Mouse (Mus musculus): ENCODE measurements around the gene Snx7.

Snx7 gene

DNA sequence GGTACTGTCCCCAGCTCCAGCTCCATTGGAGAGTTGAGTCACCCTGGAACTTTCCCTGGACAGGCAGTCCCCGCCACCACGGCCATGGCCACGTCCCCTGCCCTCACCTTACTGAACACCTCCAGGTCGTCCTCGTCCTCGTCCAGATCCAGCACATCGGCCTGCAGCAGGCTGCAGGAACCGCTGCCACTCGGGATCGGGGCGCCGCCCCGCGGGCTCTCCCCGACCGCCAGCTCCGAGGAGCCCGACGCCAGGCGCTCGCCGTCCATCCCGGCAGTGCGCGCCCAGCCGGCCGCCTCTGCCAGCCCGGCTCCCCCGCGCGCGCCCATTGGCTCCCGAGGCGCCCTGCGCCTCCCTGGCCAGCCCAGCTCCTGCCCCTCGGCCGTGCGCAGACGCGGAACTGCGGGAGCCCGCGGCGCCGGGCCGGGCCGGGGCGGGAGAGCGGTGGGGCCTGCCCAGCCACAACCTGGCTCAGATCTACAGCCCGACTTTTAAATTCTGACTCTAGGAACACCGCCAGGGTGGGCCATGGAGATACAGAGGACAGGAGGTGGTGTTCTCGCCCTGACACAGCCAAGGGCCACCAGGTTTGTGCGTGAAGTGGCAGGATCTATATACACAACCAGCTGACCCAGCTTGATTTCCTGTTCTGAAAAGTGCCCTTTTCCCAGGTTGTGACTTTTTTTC is at the start of gene Snx7:
Gene Snx7, minus strand, starts transcription at position 300 of the 687 bp plus-strand sequence.
- DNase-seq (ENCODE audit: low spot score): peak; percentile 84

DNA sequence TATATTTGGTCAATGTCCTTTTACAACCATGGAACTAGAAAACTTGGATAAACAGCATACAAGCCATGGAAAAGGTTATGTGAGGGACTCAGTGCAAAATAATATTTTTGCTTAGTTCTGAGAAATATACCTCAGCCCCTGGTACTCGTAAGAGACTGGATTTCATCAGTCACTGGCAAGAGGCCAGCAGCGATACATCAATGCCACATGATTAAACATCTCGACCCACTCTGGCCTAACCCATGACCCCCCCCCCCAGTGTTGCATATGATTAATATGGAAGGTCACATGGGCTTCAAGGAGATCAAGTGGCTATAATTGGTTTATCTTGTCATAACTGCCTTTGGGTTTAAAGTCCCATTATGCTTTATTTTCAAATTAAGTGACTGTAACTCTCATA is 46.7 kb upstream of the Snx7 start:
- no peak for DNase-seq (ENCODE audit: low spot score)

DNA sequence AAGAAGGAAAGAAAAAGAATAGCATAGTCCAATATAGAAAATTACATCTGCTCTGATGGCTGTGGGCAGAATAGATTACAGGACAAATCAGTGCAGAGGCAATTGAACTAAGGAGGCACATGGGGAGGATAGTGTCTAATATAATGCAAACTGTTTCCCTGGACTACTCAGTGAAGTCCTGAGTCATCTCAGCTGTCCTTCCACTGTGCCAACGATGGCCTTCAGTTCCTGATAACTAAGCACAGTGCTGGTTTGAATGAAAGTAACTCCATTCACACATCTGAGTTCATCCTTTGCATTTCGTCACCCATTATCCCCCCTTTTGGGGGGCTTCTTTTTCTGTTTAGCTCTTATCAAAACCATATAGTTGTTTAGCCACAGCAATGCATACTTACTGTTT is 25.0 kb upstream of the Snx7 start:
- no peak for DNase-seq (ENCODE audit: low spot score)

DNA sequence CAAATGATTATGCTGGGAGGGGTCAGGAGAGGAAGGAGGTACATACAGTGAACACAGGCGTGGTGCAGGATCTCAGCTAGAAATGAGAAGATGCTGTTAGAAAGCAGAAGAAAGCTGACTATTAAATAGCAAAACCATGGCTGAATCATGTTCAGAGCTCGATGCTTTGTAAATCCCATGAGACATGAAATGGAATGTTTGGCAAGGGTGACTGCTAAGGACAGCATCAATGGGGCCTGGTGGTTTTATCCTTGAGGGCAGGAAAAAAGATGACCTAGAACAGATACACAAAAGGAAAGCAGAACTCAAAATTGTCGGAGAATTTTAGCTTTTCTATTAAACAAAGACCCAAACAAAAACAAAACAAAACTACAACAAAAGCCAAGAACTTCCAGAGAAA is 6.7 kb upstream of the Snx7 start:
- DNase-seq (ENCODE audit: low spot score): no peak

DNA sequence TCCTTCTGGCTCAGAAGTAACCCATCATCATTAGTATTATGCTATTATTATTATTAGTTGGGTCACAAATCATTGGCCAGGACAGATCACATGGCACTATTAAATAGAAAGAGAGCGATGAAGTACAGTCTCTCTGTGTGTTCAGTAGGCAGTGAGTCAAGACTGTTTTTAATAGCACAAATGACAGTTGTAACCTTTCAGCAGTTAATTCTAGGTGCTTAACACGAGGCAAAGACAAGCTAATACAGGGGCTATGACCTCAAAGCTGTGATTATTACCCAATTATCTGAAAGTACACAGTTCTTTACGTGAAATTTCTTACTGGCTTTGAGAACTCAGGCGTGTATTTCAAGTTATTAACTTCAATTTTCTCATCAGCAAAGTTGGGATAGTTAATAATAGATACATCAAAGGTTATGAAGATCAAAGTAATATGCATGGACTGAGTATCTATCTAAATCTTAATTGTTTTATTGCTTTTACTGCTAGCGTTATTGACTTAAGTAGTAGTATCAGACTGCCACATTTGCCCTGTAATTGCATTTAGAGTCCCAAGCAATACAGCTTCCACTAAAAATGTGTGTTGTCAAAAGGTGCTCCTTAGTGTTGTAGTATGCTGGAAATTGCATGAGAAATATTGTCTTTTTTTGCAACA is 4.6 kb upstream of the Snx7 start:
- DNase-seq (ENCODE audit: low spot score): no peak

DNA sequence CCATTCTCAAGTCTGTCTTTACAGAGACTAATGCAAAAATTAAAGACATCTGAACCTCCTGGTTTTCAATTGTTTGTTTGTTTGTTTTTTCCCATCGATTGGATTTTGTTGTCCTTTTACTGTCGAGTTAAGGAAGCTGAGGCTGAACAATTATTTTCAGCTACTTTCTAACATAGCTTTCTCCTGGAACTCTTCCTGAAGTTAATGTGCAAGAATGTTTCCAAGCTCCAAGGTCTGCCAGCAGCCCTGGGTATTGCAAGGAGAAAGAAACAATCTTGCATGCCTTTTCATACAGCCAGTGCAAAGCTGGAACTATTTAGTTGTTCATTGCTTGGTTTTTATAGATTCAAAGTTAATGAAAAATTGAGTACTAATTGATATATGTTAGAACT is 584 bp upstream of the Snx7 start:
- no peak for DNase-seq (ENCODE audit: low spot score)

DNA sequence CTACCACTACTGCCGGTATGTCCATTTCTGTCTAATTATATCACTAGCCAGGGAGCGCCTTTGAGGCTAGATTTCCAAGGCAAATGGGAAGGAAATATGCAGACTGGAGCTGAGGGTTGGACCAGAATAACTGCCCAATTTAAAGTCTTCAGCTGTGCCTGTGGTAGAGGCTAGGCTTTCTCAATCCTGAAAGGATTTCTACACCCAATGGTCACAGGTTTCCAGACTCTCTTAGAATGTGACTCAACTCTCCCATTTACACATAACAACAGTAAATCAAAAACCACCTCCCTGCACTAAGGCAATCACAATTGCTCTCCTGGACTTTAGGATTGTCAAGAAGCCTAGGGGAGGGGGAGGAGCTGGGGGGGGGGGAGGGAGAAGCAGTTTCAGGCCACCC is 645 bp downstream of the Snx7 start:
- peak; percentile 2 for DNase-seq (ENCODE audit: low spot score)

DNA sequence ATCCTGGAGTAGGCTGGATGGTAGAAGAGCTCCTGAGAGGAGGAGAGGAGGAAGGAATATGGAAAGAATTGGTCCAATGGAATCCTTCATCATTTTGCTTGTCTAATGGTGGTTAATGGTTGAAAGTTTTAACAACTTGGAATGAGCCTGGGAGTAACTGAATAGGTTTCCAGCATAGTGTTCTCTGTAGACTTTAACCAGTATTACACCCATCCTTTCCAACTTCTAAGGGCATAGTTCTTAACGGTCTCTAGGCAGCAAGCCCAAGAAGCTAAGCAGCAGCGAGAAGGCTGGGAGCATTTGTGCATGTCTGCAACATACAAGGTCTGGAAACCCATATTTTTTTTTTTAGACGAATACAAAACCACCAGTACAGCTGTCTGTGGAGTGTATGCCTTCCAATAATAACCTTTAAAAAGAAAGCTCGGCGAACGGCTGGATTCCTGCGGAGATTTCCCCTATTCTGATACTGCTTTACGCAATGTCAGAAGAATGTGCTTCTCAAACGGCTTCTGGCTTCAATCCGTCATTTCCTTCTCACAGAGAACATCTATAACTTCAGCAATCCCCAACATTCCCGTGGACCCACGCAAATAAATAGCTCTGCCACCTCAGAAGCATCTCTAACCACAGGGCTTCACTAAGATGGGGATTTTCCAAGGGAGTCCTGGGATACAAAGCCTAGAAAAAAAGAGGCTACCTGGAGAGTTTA is 1.9 kb downstream of the Snx7 start:
- DNase-seq (ENCODE audit: low spot score): no peak

DNA sequence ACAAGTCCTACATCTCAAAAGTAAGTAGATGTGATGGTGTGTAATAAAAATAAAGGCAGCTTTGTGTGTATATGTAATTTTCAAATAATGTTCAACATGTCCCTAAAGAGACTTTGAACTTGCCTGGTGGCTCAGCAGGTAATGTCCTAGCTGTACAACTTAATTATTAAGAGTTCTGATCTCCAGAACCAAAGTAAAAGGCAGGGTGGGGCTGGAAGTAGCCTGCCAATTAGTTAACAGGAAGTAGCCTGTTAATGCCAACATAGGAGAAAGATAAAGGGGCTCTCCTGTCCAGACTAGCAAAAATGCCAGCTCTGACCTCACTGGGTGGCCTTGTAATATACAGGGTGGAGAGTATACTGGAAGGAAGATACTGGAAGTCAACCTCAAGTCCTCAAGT is 3.1 kb downstream of the Snx7 start:
- DNase-seq (ENCODE audit: low spot score): no peak

DNA sequence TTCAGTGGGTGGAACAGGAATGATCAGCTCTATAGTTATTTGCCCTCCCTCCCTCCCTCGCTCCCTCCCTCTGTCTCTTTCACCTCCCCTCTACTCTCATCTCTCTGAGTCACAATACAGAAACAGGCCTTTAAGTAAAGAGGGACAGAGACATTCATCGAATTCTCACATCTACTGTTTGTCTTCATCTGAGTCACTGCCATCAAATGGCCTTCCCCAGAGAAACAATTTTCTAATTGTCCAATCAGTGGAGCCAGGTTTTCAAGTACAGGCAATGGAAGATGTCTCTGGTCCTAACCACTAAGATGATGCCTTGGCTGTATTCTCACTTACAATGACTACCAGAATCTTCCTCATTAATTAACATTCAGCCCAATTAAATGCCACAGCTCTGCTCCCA is 5.8 kb downstream of the Snx7 start:
- no peak for DNase-seq (ENCODE audit: low spot score)

DNA sequence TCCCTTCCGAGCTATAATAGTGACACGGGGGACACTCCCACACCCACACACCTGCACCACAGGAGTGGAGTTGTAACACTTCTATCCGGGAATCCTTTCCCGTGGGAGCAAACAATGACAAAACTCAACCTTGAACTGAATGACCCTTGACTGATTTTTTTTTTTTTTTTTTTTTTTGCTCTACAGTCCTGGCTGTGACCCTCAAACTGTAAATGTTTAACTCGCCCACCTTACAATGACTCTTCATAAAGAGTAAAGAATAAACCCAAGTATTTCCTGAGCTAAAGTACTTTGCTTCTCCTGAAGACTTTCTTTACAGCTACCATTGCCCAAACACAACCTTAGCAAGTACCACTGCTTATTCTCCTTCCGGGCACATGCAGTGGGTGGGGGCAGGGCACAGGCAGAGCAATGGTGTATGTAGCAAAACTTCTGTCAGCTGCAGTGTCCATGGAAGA is 6.7 kb downstream of the Snx7 start:
- no peak for DNase-seq (ENCODE audit: low spot score)

DNA sequence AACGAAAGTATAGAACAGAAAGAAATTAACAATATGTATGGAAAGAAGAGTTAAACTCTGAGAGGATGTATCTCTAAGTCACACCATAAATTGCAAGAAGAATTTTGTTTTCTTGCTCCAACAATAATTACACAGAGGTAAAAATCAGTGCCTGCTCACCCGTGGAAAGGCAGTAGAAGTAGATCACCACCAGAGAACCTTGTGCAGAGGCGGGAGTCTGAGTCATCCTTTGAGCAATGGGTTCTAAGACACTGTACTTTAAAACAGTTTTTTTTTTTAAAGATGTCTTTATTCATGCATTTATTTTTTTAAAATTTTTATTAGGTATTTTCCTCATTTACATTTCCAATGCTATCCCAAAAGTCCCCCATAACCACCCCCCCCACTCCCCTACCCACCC is 9.7 kb downstream of the Snx7 start:
- no peak for DNase-seq (ENCODE audit: low spot score)

DNA sequence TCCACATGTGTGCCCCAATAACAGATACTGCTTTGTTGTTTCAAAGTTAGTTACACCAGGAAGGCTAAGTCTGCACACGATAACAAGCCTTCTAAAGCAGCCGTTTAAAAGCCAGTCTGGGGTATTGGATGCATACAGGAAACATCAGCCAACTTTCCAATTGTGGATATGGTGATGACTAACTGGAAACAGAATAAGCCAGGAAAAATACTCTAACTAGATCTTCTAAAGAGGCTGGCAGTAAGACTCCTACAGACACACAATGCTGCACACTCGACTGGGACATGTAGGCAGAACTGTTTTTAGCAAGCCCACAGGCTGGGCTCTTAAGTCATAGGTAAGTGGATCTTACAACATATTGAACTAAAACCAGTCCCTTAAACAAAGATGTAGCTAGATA is 15.0 kb downstream of the Snx7 start:
- no peak for DNase-seq (ENCODE audit: low spot score)

DNA sequence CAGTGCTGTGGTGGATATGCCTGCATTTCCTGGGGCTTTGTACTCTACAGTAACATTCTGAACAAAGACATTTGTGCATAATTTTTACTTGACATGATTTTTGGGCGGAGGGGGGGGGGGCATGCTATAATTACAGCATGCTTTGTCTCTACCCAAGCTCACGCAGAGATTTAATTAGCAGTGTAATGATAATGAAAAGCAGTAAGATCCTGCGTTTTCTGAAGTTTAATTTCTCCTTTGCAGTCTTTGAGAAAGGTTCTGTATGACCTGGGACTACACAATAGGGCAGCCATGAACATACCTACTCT is 16.7 kb downstream of the Snx7 start:
- no peak for DNase-seq (ENCODE audit: low spot score)

DNA sequence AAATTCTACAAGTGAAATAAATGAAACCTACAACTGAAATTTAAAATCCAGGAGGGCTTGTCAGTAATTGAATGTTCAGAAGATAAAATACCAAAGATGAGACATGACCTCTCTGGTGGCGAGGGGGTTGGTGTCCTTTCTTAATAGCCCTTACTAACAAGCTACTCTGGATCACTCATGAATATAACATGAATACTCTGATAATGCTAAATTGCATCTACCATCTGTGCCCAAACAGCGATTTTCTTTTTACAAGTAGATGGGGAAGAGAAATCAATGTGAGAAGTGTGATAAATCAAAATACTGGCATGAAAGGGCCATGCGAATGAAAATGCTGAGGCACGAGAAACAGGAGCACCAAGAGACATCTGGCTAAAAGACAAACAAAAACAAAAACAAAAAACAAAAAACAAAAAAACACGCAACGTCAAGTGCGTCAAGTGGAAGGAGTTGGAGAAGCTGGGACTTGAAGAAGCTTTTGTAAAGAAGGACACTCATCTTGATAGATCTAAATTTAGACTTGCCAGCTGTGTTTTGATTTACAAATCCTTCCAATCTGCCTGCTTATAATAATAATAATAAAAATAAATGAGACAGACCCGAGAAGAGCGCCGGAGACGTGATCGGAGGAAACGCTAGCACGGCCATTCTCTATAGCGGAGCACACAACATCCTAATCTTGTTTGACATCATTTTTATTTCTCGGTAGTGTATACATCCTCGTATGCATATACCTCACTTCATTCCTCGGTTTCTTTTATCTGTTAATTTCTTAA is 17.3 kb downstream of the Snx7 start:
- no peak for DNase-seq (ENCODE audit: low spot score)

DNA sequence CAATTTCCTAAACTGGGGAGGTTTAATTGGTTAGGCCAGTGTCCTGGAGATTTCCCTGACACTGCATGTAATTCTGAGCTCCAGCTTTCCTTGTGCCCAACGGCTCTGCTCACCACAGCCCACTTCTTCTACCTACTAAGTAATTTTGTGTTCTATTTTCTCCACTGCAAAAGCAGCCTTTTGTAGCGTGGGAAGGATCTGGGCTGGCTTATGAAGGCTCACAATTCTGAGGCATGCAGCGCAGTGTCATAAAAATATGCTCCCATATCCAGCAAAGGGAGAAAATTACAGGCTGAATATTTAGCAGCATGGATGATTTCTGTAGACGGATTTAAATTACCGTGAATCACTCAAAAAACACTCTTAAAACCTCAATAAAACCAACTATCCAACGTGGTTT is 19.9 kb downstream of the Snx7 start:
- no peak for DNase-seq (ENCODE audit: low spot score)

DNA sequence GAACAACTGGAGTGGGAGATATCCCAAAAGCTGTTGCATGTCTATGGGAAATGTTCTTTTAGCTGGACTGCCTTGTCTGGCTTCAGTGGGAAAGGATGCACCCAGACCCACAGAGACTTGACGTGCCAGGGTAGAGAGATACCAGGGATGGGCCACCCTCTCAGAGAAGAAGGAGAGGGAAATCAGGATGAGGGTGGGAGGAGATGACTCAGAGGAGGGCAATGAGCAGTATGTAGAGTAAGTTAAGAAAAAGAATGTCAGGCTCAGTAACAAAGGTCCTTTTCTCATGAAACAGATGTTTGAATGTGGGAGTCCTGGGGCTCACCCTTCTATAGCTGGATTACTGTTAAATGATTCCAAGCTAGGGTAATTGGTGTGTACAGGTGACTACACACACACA is 26.1 kb downstream of the Snx7 start:
- no peak for DNase-seq (ENCODE audit: low spot score)

DNA sequence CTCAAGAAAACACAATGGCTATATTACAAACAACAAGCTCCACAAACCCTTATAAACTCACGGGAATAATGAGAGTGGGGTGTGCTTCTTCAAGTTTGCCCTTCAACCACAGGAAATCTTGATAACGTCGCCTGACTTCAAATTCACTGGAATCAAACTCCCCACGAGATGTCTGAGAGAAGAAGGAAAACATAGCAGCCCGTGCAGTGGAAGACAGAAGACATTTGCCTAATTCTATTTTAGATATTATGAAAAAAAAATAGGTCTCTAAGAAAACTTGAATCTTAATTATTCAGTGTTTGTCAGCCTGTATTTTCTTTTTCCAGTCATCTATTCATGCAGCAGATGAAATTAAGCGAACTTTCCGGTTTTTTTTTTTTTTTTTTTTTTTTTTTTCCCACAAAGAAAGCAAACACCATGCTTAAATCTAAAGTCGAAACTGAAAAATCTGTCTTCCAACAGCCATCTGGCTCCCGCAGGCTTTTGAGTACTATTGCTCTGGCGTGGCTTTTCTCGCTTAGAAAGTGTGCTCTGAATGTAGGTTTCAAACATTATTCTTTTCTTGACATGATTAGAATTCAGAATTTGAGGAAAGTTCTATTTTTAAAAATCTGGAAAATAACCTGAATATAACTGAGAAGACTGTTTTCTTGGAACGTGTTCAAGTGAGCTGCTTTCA is 28.7 kb downstream of the Snx7 start:
- no peak for DNase-seq (ENCODE audit: low spot score)

DNA sequence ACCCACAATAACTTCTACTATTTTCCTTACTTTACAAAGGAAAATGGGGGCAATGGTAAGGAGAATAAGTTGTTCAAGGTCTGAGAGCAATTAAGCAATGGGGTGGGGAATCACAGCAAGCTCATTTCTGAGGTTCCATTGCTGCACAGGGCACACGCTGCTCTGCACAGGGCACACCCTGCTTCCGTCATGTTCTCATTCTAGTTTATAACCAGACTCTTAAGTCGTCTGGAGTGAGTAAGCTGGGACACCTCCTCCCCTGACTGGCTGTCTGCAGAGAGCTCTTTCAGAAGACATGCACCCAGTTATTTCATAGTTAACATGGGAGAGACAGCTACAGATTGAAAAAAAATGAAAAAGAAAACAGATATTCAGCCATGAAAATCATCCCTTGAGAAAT is 30.7 kb downstream of the Snx7 start:
- DNase-seq (ENCODE audit: low spot score): no peak

DNA sequence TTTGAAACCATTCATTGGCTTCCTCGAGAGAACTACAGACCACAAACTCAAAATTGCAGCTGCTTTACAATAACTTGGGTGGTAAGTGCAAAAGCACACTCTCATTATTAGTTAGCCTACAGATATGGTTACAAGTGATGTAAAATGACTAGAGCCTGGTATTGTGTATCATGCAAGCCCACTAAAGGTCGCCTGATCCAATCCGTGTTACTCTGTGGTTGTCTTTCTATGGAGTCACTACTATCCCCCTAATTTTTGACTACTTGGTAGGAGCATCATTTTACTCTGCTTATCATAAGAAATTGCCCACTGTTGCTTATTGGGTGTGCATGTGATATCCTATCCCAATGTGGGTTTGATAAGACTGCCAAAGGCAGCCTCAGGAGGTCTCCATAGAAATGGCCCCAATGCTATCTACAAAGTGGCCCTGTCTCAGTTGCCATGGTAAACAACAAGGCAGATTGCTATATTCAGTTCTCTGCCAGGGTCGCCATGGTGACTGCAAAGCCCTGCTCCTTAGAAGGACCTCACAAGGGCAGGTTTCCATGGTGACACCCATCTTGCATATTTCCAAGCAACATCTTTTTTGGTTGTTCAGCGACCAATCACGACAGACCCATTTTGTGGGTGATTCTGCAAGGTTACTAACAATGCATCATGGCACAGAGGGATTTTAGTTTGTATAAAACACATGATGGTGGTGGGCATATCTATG is 42.1 kb downstream of the Snx7 start:
- no peak for DNase-seq (ENCODE audit: low spot score)

DNA sequence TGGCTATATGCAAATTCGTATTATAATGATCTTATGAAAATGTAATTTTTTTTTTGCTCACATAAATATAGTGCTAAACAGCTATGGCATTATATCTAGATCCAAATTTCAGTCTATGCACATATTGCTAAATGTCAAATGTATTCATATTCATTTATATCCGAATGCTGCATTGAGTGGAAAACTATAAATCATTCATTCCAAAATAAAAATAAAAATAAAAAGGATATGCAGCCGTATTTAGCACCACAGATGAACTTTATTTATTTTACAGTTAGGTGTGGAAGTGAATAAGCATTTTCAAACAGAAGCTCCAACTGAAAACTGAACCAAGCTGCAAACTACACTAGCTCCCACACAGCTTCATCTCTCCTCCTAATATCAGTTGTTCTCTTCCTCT is 45.5 kb downstream of the Snx7 start:
- DNase-seq (ENCODE audit: low spot score): no peak

DNA sequence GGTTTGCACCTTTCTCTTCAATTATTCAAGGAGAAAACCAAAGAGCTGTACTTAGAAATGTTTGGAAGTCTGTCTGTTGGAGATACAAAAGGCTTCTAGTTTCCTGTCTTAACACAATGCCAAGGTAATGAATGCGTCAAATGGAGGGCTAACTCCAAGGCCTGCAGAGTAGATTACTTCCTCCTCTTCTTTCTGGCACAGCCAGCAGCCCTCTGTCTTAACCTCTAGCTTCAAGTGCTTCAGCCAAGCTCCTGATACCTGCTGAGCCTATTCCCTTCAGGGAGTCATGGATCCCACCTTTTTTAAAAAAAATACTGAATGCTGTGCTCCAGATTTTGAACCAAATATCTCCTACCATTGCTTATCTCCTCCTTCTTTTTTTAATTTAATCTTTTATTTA is 51.1 kb downstream of the Snx7 start:
- DNase-seq (ENCODE audit: low spot score): no peak
